Mouse (Mus musculus): ENCODE measurements around the gene Yipf2.
"Not testable (repeated sequence)": the region's sequence is repeated elsewhere in the genome, so short reads cannot be mapped to it uniquely, and the experiment has no call there.

The Yipf2 gene

DNA sequence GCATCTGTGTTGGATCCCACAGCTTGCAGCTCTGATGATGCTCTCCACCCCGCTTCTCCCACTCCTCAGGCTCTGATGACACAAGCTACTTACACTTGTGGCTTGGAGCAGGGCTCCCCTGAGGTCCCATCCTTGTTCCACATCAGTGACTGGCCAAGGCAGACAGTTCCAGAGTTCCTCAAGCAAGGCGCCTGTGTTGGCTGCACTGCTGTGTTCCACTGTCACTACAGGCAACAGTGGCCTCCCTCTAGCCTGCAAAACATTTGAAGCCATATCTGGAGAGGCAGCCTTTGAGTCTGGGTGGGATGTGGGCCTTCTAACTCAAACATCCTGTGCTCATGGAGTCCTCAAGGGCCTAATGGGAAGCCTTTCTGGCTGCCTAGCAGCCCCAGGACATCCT is 35.6 kb downstream of the Yipf2 start:
- no peak for DNase-seq

DNA sequence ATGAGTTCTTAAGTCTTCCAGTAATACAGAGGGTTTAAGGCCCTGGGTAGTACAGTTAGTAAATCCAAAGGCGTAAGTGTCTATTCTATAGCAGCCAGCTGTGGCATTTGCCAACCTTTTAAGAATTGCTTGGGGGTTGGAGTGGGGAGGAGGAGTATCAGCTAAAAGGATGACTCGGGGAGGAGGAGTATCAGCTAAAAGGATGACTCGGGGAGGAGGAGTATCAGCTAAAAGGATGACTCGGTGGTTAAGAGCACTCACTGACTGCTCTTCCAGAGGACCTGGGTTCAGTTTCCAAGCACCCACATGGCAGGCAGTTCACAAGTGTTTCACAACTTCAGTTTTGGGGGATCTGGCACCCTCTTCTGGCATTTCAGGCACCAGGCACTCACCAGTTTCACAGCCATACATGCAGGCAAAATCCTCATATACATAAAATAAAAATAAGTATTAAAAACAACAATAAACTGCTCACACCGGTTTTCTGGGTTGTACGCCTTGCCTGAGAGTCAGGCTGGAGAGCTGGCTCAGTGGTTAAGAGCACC is 37.4 kb downstream of the Yipf2 start:
- DNase-seq: no peak

DNA sequence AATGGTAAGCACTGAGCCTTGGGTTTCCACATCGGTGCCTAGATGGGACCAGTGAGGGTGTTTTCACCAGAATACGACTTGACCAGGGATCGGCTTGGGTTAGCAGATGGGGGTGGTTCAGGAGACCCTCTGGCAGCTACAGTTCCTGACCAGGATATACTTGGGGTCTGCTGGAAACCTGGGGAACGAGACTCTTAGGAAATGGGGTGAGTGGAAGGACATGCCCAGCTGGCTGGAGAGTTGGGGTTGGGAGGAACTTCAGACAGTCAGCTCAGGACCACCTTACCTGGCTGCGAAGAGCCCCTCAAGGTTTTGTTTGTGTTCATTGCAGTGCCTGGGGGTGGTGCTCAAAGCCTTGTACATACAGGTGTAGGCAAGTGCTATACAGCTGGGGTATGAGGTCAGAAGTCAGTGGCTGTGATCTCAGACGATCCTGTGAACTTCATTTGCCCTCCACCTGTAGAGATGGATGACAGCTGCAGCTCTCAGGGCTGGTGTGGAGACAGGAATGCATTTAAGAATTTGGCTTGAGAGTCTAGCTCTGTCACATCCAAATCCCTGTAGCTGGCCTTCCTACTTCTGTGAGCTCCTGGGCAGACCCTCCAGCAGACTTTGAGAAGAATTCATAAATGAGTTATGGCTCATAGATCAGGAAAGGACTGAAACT is 38.9 kb downstream of the Yipf2 start:
- no peak for DNase-seq

DNA sequence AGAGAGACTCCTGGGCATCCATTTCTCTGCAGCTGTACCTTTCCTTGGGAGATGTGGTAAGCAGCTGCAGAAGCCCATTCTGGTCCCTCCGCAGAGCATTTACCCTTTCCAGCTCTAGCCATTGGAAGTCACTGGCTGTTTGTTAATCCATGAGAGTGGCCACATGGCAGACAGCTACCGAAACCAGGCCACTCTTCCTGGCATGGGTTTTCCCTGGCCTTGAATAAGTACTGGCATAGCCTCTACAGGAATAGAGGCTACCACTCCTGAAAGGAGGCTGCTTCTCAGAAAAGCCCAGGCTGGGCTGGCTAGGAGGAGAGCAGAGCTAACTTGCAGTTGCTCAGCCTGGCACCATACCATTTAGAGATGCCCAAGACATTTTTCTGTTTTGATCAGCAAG is 41.6 kb downstream of the Yipf2 start:
- no peak for DNase-seq

DNA sequence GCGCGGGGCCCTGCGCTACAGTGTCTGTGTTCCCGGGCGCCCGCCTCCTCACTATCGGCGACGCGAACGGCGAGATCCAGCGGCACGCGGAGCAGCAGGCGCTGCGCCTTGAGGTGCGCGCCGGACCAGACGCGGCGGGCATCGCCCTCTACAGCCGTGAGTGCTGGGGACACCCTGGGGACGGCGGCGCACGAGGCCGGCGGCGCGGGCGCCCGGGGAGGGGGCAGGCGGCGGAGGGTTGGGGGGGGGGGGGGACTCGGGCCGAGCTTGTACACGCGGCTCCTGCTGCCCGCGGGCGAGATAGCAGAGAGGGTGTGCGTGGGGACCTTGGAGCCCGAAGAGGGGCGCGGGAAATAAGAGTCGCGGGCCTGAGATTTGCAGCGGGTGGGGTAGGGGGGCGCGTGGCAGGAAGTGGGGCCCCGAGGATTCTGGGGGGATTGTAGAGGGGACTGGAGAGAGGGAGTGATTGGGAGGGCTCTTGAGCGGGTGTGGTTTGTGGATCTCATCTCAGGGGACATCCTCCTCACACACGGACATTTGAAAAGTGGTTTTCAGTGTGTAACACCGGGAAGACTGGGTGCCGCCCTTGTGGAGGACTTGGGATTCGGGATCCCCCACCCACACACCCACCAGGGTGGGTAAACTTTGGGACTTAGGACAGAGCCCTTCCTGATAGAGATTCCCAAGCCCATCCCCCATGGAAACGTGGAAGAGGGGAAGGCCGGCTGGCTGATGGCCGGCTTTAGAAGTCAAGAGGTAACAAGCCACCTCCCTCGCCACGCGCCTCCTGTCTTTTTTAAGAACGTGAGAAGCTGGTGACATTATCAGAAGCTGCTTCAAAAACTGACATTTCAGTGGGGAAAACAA is 45.3 kb downstream of the Yipf2 start:
- peak; percentile 66 for DNase-seq

DNA sequence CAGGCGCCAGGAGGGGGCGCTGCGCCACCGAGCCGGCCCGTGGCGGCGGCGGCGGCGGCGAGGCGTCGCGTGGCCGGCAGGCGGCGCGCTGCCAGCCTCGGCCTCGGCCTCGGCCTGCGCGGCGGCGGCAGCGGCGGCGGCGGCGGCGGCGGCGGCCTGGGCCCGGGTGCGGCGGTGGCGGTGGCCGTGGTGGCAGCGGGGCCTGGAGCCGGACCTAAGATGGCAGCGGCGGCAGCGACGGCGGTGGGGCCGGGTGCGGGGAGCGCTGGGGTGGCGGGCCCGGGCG is 45.9 kb downstream of the Yipf2 start, which contains the start of gene Carm1:
Carm1 (plus strand) TSS at position 106 of the 286 bp plus-strand sequence.
- DNase-seq: no peak

DNA sequence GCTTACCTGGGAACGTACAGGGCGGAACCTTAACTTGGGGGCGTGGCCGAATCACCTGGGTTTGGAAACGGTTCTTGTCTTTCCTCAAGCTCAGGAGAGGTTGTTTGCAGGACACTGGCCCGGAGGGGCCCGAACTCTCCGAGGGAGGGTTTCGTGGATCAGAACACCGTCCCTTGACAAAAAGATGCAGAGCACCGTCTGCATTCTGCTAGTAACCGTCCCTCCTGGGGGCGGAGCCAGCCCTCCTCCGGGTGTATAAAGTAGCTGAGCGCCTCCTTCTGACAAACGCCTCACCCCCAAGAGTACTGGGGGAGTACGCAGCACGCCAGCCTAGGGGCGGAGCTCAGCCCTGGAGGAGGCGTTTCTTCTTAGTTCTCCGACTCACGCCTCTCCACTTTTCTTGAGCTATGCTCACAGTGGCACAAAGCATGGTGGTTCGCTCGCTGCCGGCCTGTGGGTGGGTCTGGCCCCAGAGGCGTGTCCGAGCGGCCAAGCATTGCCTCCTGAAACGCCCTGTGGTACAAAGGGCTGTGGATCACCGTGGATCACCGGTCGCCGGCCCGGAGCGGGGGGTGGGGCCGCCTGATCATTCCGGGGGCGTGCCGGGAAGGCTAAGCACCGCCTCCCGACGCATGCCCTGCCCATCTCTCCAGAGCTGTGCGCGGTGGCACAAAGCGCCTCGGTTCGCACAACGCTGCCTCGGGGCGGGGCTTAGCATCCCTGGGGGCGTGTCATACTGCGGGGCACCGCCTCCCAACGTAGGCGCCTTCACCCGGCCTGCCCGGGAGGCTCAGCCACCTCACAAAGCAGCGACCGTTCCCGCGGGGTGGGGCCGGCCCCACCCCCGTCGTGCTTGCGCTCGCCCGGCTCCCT is 46.5 kb downstream of the Yipf2 start:
- DNase-seq: peak; percentile 99

DNA sequence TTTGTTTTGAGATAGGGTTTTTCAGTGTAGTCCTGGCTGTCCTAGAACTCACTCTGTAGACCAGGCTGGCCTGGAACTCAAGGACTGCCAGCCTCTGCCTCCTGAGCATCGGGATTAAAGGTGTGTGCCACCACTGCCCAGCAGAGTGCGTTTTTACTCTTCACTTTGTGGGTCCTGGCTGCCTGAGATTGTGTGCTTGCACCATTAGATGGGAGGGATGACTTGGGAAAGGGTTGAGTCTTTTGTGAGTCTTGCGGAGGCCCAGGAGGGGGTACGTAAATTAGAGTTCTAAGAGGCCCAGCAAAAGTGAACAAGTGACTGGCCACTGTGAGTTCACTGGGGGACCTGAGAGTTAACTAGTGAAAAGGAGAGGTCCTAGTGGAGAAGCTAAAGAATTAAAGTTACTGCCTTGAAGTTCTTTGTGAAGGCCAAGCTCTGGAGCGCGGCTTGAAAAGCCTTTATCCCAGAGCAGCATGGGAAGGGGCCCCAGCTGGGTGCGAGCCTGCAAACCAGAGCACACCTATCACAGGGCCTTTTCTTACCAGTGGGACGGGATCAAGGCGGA is 47.2 kb downstream of the Yipf2 start:
- no peak for DNase-seq

DNA sequence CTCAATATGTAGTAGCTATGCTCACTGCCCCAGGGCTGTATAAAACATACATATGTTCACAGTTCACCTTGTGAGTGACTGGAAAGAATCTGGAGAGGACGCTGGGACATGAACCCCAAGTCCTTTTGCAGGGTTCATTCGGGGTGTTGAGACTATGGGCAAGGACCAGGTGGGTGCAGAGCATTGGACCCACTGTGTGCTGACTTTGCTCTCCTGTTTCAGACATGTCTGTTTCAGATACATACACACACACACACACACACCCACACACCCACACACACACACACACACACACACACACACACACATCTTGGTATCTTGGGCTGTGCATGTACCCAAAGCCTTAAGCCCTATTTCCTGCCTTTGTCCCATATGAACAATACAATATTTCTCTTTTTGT is 50.6 kb downstream of the Yipf2 start:
- DNase-seq: not testable (repeated sequence)

DNA sequence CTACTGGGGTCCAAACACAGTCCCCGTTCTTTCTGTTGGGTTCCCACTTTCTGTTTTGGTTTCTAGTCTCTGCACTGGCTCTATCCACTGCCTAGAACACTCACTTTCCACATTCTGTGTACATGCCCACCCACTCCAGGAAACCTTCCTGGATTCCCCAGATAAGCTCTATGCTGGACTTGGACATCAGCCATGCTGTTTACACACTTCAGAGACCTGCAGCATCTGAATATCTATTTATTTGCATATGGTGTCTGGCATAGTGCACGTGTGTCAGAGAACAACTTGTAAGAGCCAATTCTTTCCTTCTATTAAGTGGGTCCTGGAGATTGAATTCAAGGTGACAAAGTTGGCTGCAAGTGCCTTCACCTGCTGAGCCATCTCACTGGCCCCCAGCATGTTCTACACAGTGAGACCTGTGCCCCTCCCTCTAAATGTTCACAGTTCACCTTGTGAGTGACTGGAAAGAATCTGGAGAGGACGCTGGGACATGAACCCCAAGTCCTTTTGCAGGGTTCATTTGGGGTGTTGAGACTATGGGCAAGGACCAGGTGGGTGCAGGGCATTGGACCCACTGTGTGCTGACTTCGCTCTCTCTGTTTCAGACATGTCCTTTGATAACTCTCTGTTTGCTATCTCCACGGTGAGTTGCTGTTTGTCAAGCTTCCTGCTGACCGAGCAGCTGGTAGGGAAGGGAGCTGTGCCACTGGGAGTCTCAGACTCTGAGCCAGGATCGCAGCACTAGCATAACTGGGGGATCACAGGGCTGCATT is 52.5 kb downstream of the Yipf2 start:
- DNase-seq: no peak
